Mouse (Mus musculus) ES-Bruce4 (cell line): Measurements from ENCODE around the gene Rab4b.

Experiments
- CTCF ChIP-seq: IDR thresholded peaks from one replicate; pipeline ENCODE4 v1.8.1; 2011; ENCODE audit warnings: low read depth, low read length
- EP300 ChIP-seq: IDR thresholded peaks from 2 replicates; pipeline ENCODE4 v1.6.1; 2011; ENCODE audit warnings: low read depth, low read length; ENCODE audit not compliant: insufficient read depth
- POLR2A ChIP-seq: IDR thresholded peaks from one replicate; pipeline ENCODE4 v1.8.1; 2011; ENCODE audit warnings: low read length; ENCODE audit not compliant: insufficient read depth

DNA sequence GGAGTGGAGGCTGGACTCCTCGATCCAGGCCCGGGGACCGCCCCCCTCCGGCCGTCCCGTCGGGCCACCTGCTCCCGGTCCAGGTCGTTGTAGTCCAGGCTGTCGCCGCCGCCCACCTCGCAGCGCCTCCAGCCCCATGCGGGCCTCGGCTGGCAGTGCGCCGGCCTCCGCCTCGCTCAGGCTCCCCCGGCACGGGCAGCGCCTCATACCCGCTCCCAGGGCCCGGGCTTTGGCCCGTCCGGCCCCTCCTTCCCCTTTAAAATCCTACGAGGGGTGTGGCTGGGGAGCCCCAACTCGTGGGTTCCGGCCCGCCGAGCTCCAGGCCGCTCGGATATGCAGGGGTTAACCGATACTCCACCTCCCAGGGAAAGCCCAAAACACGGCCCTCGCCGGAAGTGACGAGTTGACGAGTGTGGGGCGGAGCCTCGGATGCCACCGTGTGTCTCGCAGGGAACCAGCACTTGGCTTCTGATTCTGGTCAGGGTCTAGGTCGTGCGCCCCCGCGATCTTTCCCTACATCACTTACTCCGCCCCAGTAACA, 49.7 kb upstream of the Rab4b start, which contains the start of gene Itpkc:
- TF ChIP-seq POLR2A (peak; percentile 94), CTCF (no peak), EP300 (0 out of 2 replicates have a peak, but pooled peaks have one; percentile 27)
